Mouse (Mus musculus) brain, embryonic 14.5 days (tissue): ENCODE measurements around the gene Myl12a.

Experiments used
- CTCF ChIP-seq: fragments of 200-500 bp; IDR thresholded peaks from 2 replicates; pipeline ENCODE4 v1.5.1; 2012; ENCODE audit warnings: inconsistent platforms, mild to moderate bottlenecking, moderate library complexity, borderline replicate concordance; ENCODE audit not compliant: insufficient read depth, insufficient read length; ENCODE audit errors: extremely low read depth
- POLR2A ChIP-seq: fragments of 200-500 bp; IDR thresholded peaks from 2 replicates; pipeline ENCODE4 v1.6.1; 2012; ENCODE audit warnings: mild to moderate bottlenecking, inconsistent platforms, borderline replicate concordance; ENCODE audit not compliant: poor library complexity, insufficient read depth, insufficient read length, severe bottlenecking; ENCODE audit errors: extremely low read depth

DNA sequence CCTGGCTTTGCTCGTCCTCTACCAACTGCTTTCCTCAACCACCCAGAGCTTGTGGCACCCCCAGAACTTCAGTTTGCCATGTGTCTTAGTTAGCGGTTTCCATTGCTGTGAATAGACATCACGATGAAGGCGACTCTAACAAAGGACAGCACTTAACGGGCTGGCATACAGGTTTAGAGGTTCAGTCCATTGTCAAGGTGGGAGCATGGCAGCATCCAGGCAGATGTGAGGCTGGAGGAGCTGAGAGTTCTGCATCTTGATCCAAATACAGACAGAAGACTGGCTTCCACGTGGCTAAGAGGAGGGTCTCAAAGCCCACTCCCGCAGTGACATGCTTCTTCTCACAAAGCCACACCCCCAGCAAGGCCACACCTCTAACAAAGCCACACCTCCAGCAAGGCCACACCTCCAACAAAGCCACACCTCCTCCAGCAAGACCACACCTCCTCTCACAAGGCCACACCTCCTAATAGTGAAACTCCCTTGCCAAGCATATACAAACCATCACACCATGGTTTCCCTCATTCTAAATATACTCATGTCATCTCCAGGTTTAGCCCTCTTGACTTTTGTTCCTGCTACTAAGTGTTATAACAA is 8.1 kb upstream of the Myl12a start:
- TF ChIP-seq CTCF (no peak), POLR2A (no peak)
